Mouse (Mus musculus): ENCODE measurements around the gene Slc36a2. TPM values are rescaled to one million over a fixed set of nuclear protein-coding genes. Genes with fewer than 3 reads are reported as not detected.

Slc36a2 gene
- 1.1 TPM in 2 replicates for polyA plus RNA-seq (2015; fragmentation: Nextera tagmentation; extraction: Ambion mirVana)

DNA sequence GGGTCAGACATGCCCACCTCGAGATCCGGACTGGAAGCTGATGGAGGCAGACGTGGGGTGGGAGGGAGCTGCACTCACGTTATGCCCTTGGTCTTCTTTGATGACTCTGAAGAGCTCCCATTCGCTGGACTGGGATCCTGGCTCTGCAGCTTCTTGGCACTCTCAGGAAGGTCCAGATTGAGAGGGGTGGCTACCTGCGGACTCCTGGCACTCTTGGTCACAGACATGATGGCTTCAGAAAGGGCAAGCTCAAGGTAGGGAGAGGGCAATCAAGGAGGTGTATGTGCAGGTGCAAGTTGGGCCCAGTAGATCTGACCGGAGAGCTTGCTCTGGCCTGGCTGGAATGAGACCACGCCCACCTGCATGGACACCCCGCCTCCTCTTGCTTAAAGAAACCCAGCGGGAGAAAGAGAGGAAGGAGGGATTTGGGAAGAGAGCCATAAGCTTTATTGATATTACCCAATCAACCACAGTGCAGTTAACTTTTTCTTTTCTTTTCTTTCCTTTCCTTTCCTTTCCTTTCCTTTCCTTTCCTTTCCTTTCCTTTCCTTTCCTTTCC, at the start of gene Slc36a2:
Gene Slc36a2, minus strand, starts transcription at position 345 of the 559 bp plus-strand sequence.
- no peak for ATAC-seq (ENCODE audit: low read depth)
- H3K4me2 ChIP-seq, result no peak within 1 kb of the TSS
- no peaks in the 10 kb centered on the region for H3K27me3 ChIP-seq
- H3K9ac ChIP-seq, result no peak within 1 kb of the TSS
- H3K27ac ChIP-seq (replicated peaks), result no peak within 1 kb of the TSS
- no peaks in the 10 kb centered on the region for H3K4me1 ChIP-seq (replicated peaks)
- no peaks in the 10 kb centered on the region for H3K36me3 ChIP-seq
- H3K4me3 ChIP-seq, result no peak within 1 kb of the TSS
- no peaks in the 10 kb centered on the region for H3K9me3 ChIP-seq
- 26% methylated on average over 10 of the region's 10 CpGs for WGBS

GRCm38 (mm10) chr11:55234288-55234687, 49.4 kb upstream of the Slc36a2 start:
- peaks cover 46% of the 10 kb centered on the region for H3K36me3 ChIP-seq
- no peak overlapping the region for H3K9ac ChIP-seq
- no peak for ATAC-seq (ENCODE audit: low read depth)
- no peak overlapping the region for H3K27ac ChIP-seq (replicated peaks)
- H3K4me1 ChIP-seq (replicated peaks), result no peaks in the 10 kb centered on the region
- H3K4me3 ChIP-seq, result no peak overlapping the region
- no peaks in the 10 kb centered on the region for H3K9me3 ChIP-seq
- no peaks in the 10 kb centered on the region for H3K27me3 ChIP-seq
- no peak overlapping the region for H3K4me2 ChIP-seq
- WGBS, result 91% methylated on average over 7 of the region's 7 CpGs

- Histone ChIP-seq H3K27ac (replicated peaks) (no peak overlapping the region), H3K27me3 (no peaks in the 10 kb centered on the region), H3K9ac (no peak overlapping the region), H3K4me2 (no peak overlapping the region), H3K36me3 (peaks cover 64% of the 10 kb centered on the region), H3K4me1 (replicated peaks) (no peaks in the 10 kb centered on the region), H3K9me3 (no peaks in the 10 kb centered on the region), H3K4me3 (no peak overlapping the region)
- ATAC-seq (ENCODE audit: low read depth), result no peak
- 91% methylated on average over 6 of the region's 6 CpGs for WGBS
Measured at GRCm38 (mm10) chr11:55231034-55231433, 46.2 kb upstream of the Slc36a2 start.

DNA sequence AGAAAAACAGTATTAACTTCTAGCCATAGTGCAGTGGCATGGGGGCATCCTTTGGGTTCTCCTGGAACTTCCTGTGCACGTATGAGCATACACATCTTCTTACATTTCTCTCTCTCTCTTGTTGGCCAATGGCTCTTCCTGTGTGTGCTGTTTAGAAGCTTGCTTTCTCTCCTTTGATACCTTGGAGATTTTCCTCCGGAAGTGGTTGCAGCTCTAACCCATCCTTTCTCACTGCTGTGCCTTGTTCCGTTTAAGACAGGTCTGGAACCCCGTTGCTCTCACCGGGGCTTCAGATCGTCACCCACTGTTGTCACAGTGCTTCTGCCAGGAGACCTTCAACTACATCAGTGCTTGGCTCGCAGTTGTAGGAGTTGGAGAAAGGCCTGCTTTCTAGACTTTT, 36.4 kb upstream of the Slc36a2 start:
- H3K36me3 ChIP-seq, result peaks cover 89% of the 10 kb centered on the region
- no peak overlapping the region for H3K27ac ChIP-seq (replicated peaks)
- H3K4me3 ChIP-seq, result no peak overlapping the region
- no peak overlapping the region for H3K4me2 ChIP-seq
- no peaks in the 10 kb centered on the region for H3K4me1 ChIP-seq (replicated peaks)
- no peaks in the 10 kb centered on the region for H3K27me3 ChIP-seq
- ATAC-seq (ENCODE audit: low read depth), result no peak
- H3K9ac ChIP-seq, result no peak overlapping the region
- WGBS, result 88% methylated on average over 7 of the region's 7 CpGs
- H3K9me3 ChIP-seq, result no peaks in the 10 kb centered on the region

DNA sequence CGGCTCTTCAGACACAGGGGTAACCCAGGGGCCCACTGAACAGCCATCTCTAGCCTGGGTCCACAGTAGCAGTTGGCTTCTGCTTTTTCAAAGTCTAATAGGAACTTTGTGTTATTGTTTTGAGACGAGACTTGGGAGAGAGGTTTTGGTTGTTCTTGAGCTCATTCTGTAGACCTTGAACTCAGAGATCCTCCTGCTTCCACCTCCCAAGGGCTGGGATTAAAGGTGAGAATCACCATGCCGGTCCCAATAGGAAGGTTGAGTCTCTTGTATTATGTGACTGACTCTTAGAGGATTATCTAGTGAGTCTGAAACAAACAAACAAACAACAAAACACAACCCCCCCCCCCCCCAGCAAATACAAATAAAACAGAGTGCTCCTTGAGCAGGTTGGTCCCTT, 33.6 kb upstream of the Slc36a2 start:
- no peaks in the 10 kb centered on the region for H3K4me1 ChIP-seq (replicated peaks)
- H3K27me3 ChIP-seq, result no peaks in the 10 kb centered on the region
- no peak overlapping the region for H3K4me2 ChIP-seq
- H3K27ac ChIP-seq (replicated peaks), result no peak overlapping the region
- peaks cover 69% of the 10 kb centered on the region for H3K36me3 ChIP-seq
- H3K9me3 ChIP-seq, result no peaks in the 10 kb centered on the region
- ATAC-seq (ENCODE audit: low read depth), result no peak
- H3K9ac ChIP-seq, result no peak overlapping the region
- WGBS, result 87% methylated on average over 3 of the region's 3 CpGs
- H3K4me3 ChIP-seq, result no peak overlapping the region

- 92% methylated on average over 7 of the region's 7 CpGs for WGBS
- Histone ChIP-seq H3K4me1 (replicated peaks) (no peaks in the 10 kb centered on the region), H3K27me3 (no peaks in the 10 kb centered on the region), H3K4me2 (no peak overlapping the region), H3K9ac (no peak overlapping the region), H3K27ac (replicated peaks) (no peak overlapping the region), H3K4me3 (no peak overlapping the region), H3K36me3 (peaks cover 63% of the 10 kb centered on the region), H3K9me3 (no peaks in the 10 kb centered on the region)
- no peak for ATAC-seq (ENCODE audit: low read depth)
Measured at GRCm38 (mm10) chr11:55217880-55218279, 33.0 kb upstream of the Slc36a2 start.

GRCm38 (mm10) chr11:55217418-55217817, 32.5 kb upstream of the Slc36a2 start:
- H3K9ac ChIP-seq, result no peak overlapping the region
- H3K27me3 ChIP-seq, result no peaks in the 10 kb centered on the region
- no peaks in the 10 kb centered on the region for H3K4me1 ChIP-seq (replicated peaks)
- no peak overlapping the region for H3K27ac ChIP-seq (replicated peaks)
- H3K4me2 ChIP-seq, result no peak overlapping the region
- peaks cover 59% of the 10 kb centered on the region for H3K36me3 ChIP-seq
- H3K4me3 ChIP-seq, result no peak overlapping the region
- ATAC-seq (ENCODE audit: low read depth), result no peak
- WGBS, result 91% methylated on average over 4 of the region's 4 CpGs
- no peaks in the 10 kb centered on the region for H3K9me3 ChIP-seq

DNA sequence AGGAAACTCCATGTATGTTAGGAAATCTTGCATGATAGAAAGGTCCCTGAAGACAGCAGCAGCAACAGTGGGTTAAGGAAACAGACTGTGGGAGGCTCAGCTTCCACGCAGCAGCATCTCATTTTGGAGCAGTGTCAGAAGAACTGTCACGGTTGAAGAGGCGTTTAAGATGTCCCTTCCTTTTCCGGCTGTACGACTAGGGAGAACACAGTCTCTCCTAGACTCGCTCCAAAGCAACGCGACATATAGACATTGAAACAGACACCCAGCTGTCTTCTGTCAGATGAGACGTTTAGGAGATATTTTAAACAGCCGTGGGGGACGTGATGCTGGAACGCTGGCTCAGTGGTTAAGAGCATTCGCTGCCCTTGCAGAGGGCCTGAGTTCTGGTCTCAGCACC, 32.0 kb upstream of the Slc36a2 start:
- H3K9ac ChIP-seq, result no peak overlapping the region
- H3K9me3 ChIP-seq, result no peaks in the 10 kb centered on the region
- 88% methylated on average over 13 of the region's 13 CpGs for WGBS
- H3K4me2 ChIP-seq, result no peak overlapping the region
- no peaks in the 10 kb centered on the region for H3K27me3 ChIP-seq
- peaks cover 53% of the 10 kb centered on the region for H3K36me3 ChIP-seq
- H3K4me1 ChIP-seq (replicated peaks), result no peaks in the 10 kb centered on the region
- no peak overlapping the region for H3K4me3 ChIP-seq
- no peak overlapping the region for H3K27ac ChIP-seq (replicated peaks)
- no peak for ATAC-seq (ENCODE audit: low read depth)

- no peaks in the 10 kb centered on the region for H3K27me3 ChIP-seq
- H3K27ac ChIP-seq (replicated peaks), result no peak overlapping the region
- no peak overlapping the region for H3K4me3 ChIP-seq
- WGBS, result 77% methylated on average over 3 of the region's 4 CpGs
- no peak overlapping the region for H3K4me2 ChIP-seq
- H3K4me1 ChIP-seq (replicated peaks), result peaks cover 1% of the 10 kb centered on the region
- H3K9ac ChIP-seq, result no peak overlapping the region
- H3K9me3 ChIP-seq, result no peaks in the 10 kb centered on the region
- H3K36me3 ChIP-seq, result peaks cover 45% of the 10 kb centered on the region
- ATAC-seq (ENCODE audit: low read depth), result no peak
Measured at GRCm38 (mm10) chr11:55216061-55216460, 31.2 kb upstream of the Slc36a2 start.

GRCm38 (mm10) chr11:55214978-55215377, 30.1 kb upstream of the Slc36a2 start:
- no peak overlapping the region for H3K9ac ChIP-seq
- no peak overlapping the region for H3K4me2 ChIP-seq
- peaks cover 8% of the 10 kb centered on the region for H3K4me1 ChIP-seq (replicated peaks)
- ATAC-seq (ENCODE audit: low read depth), result no peak
- no peak overlapping the region for H3K27ac ChIP-seq (replicated peaks)
- no peaks in the 10 kb centered on the region for H3K9me3 ChIP-seq
- WGBS, result 84% methylated on average over 3 of the region's 3 CpGs
- no peak overlapping the region for H3K4me3 ChIP-seq
- no peaks in the 10 kb centered on the region for H3K27me3 ChIP-seq
- H3K36me3 ChIP-seq, result peaks cover 34% of the 10 kb centered on the region

- Histone ChIP-seq H3K4me1 (replicated peaks) (peaks cover 16% of the 10 kb centered on the region), H3K4me3 (no peak overlapping the region), H3K4me2 (no peak overlapping the region), H3K27me3 (no peaks in the 10 kb centered on the region), H3K9me3 (no peaks in the 10 kb centered on the region), H3K27ac (replicated peaks) (no peak overlapping the region), H3K9ac (no peak overlapping the region), H3K36me3 (peaks cover 26% of the 10 kb centered on the region)
- no peak for ATAC-seq (ENCODE audit: low read depth)
- WGBS, result 84% methylated on average over 5 of the region's 5 CpGs
Measured at GRCm38 (mm10) chr11:55214161-55214560, 29.3 kb upstream of the Slc36a2 start.

DNA sequence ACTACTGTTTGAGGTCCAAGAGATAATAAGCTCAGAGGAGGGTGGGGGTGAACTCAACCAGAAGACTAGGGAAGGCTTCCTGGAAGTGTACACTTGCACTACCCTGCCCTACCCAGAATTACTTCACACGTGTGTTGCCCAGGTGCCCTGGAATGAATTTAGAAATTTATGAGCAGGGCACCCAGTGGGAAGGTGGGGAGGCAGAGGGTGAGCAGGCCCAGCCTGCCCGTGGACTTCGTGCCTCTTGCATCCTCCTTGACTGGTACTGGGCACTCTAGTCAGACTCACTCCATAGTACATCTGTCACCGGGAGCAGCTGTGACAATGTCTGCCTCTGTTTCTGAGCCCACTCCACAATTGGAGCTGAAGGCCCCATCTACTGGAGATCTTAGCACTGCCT, 28.6 kb upstream of the Slc36a2 start:
- Histone ChIP-seq H3K27me3 (no peaks in the 10 kb centered on the region), H3K9ac (no peak overlapping the region), H3K27ac (replicated peaks) (no peak overlapping the region), H3K9me3 (no peaks in the 10 kb centered on the region), H3K36me3 (peaks cover 22% of the 10 kb centered on the region), H3K4me1 (replicated peaks) (peaks cover 16% of the 10 kb centered on the region), H3K4me3 (no peak overlapping the region), H3K4me2 (no peak overlapping the region)
- 95% methylated on average over 4 of the region's 4 CpGs for WGBS
- ATAC-seq (ENCODE audit: low read depth), result no peak

DNA sequence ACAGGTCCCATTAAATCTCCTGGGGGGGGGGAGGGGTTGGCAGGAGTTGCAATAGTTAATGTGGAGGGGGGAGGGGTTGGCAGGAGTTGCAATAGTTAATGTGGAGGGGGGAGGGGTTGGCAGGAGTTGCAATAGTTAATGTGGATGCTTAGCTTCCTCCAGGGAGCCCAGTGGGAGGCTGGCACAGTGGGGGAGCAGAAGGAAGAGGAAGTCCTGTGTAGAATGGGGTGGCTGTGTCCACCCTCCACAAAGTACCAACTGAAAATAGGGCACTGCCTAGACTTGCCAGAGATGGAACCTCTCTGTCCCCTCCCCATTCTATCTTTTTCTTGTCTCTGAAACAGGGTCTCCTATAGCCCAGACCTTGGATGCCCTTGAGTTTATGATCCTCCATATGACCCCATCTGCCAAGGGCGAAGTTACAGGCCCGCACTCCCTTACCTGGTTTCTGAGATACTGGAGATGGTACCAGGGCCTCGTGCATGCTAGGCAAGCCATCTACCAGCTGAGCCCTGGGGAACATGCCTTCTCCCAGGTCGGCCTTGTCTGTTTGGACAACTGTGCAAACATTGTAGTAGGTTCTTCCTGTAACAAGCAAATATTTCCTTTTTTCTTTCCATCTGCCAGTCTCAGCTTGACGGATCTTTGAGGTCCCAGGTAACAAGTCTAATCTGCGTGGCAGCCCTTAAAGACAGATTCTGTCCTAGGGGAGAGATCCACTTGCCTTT, 24.9 kb upstream of the Slc36a2 start:
- no peak overlapping the region for H3K9ac ChIP-seq
- no peaks in the 10 kb centered on the region for H3K9me3 ChIP-seq
- WGBS, result 81% methylated on average over 6 of the region's 6 CpGs
- no peak overlapping the region for H3K27ac ChIP-seq (replicated peaks)
- H3K4me1 ChIP-seq (replicated peaks), result peaks cover 33% of the 10 kb centered on the region
- no peak for ATAC-seq (ENCODE audit: low read depth)
- H3K27me3 ChIP-seq, result no peaks in the 10 kb centered on the region
- H3K4me2 ChIP-seq, result no peak overlapping the region
- peaks cover under 1% of the 10 kb centered on the region; the same call in 1 of the 2 replicates for H3K36me3 ChIP-seq
- no peak overlapping the region for H3K4me3 ChIP-seq

Data from neural tube, embryonic 13.5 days (tissue).